Mouse (Mus musculus) gastrocnemius, adult 18-20 months (tissue): Measurements from ENCODE around the gene Gpa33. TPM values are rescaled to one million over a fixed set of nuclear protein-coding genes. Genes with fewer than 3 reads are reported as not detected.

Experiments used
- total RNA-seq, 2 experiments: library from RNA; stranded (reverse); gene quantifications; 2 replicates each; pipeline ENCODE4 v1.2.3; 2021

Gpa33 gene
- total RNA-seq, 2 experiments from 2014 or later, result not detected

Other genes with a start within 250 kb of the Gpa33 start
- gene Pou2f1, start 127.6 kb upstream of the Gpa33 start, total RNA-seq, result 1 to 10 TPM; 7.7 to 8.3 TPM
- gene Dusp27, start 2.3 kb upstream of the Gpa33 start, total RNA-seq, result 10 to 100 TPM; 59.5 to 83.2 TPM
- gene Mael, start 108.5 kb downstream of the Gpa33 start, total RNA-seq, result not detected
- 1 to 10 TPM; 1.3 to 1.8 TPM for gene Ildr2, start 123.9 kb downstream of the Gpa33 start, total RNA-seq
- gene Tada1, start 248.9 kb downstream of the Gpa33 start, total RNA-seq, result 1 to 10 TPM; 3.8 to 4.5 TPM